Mouse (Mus musculus) cerebellum, adult (tissue): Measurements from ENCODE around the gene Insm1.

Experiments used
- ATAC-seq: cut with Nextera tagmentation; 2 replicates; pipeline ENCODE4 v1.9.2; 2017; ENCODE audit warnings: mild to moderate bottlenecking, moderate library complexity, mixed read lengths; ENCODE audit not compliant: insufficient number of reproducible peaks, low FRiP score, low TSS enrichment

Insm1 gene

DNA sequence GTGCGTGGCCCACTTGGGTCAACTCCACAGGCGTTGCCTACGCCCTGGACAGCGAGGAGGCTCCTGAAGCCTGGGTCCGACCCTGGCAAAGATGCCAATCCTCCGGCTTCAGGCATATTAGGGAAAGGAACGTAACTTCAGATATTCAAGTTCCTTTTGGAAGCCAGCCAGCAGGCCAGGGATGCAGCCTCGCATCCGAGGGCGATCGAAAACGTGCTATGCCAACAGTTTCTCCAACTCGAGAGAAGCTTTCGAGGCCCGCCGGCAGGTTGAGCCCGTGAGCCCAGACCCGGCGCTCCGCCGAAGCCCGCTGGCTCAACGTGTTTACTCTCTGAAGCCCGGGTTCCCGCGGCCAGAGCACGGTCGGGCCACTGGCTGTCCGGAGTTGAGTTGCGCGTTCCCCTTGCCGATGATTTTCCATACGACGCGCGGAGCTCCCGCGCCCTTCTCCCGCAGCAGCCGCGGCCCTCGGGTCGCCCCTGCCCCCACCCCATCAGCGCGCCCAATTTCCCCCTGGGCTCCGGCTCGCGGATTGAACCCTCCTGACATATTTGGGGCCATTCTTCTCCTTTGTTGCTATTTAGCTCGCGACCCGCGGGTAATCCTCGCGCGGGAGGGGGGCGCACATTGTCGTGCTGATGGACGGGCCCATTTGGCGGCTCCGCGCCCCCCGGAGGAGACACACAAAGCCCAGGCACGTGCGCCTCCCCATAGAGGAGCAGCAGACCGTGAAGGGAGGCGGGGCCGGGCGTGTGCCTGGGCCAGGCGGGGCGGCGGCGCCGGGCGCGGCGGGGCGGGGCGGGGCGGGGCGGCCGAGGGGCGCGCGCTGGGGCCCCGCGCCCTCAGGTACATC lies at the start of gene Insm1:
Gene Insm1, plus strand, starts transcription at position 846 of the 853 bp plus-strand sequence.
- 0 out of 2 replicates have a peak, but pooled peaks have one; percentile 23 for ATAC-seq

DNA sequence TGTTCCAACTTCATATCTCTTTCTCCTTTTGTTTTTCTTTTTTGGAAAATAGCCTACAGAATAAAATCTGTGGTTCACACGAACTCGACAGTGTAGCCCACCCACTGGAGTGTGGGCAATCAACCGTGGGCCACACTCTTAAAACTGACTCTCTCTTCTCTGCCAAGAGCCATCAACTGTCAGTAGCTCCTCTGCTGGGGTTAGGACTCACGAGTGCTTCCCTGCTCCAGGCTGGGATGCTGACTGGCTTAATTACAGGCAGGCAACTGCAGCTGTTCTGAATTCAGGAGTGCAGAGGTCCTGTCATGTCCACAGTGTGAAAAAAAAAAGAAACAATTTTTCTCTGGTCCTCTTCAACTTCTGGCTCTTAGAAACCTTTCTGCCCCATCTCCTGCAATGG lies 49.6 kb upstream of the Insm1 start:
- no peak for ATAC-seq

DNA sequence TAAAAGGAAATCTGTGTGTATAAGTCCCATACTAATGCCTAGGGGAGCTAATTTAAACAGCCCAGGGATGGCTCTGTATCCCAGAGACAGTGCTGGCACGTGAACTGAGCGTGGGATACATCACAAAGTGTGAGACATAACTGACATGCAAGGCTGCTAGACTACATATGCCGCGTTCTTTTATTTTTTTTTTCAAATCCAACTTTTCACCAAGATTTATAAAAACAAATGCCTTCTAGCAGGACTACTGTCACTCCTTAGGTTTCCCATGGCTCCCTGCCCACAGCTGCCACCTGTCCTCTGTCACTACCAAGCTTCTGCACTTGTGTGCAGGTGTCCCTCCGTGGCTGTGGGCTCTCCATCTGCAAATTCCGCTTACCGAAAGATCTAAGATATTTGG lies 47.5 kb upstream of the Insm1 start:
- ATAC-seq: no peak

DNA sequence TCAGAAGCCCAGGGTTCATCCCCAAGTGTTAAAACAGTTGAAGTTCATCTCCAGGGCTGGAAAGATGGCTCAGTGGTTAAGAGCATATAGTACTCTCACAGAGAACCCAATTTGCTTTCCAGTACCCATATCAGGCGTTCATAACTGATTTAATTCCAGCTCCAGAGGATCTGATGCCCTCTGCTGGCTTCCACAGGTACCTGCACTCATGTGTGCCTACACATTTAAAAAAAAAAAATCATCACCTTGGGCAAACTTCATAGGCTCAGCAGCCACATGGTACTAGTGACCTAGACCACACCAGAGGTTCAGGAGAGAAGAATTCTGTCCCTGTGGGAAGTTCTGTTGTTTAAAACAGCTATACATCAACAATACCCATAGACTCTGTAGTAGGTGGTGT lies 43.0 kb upstream of the Insm1 start:
- no peak for ATAC-seq

DNA sequence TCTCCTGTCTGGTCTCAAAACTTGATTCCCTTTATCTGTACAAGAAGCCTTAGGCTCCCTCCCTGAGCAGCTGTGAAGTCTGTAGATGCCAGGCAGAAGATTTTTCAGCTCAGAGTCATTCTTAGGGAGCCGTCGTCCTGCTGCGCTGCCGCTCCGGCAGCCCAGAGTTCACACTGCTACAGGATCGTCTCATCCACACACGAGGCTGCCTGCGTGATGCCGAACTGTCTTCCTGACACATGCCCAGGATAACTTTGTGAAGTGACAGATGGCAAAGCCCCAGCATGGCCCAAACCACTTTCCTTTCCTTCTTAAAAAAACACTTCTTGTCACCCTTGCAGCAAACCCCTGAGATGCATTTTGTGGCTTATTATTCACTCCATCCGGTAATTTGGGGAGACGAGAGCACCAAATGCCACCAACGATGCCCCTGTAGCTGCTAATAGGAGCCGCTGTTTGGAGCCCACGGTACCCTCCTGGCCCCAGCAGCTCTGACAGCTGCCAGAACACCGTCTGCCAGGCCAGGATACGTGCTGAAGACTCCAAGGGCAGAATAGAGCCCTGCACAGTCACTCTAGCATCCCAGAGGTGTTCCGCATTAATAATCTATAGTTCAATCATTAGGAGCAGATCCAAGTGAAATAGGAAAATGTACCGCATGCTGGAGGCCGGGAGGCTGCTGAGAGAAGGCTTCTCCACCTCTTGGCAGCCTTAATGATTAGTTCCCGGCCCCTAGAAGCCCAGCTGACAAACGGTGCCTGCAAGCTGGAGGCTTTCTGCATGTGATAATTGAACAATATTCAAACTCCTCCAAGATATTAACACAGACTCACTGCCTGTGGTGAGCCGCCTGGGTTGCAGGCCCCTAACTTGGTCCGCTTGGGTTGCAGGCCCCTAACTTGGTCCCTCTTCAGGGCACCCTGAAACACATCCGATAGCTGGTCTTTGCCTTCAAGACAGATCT lies 37.6 kb upstream of the Insm1 start:
- no peak for ATAC-seq

DNA sequence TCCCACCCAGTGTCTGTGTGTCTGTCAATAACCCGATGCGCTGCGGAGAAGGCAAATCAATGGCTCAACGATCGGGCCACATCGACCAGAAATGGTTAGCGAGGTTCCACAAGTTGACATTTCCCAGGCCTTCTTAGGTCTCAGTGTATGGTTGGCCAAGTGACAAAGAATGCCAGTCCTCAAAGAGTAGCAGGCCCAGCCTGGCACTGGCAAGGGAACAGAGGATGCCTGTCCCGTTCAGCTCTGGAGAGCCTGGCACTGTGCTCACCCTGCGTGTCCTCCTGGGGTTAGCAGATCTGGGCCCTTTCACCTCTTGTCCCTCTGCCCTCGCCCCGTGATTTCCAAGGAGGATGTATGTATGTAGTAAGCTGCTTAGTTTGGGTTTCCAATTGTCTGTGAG lies 25.6 kb upstream of the Insm1 start:
- ATAC-seq: no peak

DNA sequence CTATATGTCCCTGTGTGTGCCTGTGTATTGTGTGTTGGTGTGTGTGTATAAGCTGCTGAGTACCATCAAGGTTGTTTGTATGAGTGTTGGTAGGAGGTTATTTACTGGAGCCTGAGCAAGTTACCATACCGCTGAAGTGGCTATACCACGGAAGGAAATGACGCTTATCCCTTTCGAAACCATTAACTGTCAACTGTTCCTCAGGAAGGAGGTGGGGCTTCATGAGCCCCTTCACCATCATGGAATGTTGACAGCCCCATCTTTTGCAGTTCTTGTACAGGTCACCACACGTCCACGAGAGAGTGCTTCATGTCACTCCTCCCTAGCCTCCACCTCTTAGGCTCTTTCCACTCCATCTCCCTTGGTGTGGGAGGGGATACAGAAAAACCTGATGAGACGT lies 23.8 kb upstream of the Insm1 start:
- no peak for ATAC-seq

DNA sequence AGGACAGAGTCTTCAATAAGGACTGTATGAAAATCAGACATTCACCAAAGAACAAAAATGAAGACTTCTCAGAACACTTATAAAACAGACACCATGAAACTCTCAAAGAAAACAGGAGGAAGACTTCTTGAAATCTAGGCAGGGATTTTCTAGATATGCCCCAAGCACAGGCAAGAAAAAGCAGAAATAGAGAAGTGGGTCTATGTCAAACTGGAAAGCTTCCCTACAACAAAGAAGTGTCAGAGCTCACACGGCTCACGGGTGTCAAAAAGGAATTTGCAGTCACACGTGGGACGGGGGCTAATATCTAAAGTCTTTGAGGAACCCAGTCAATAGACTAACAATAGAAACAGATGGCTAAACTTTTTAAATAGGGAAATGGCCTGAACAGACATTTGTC lies 10.8 kb upstream of the Insm1 start:
- no peak for ATAC-seq

DNA sequence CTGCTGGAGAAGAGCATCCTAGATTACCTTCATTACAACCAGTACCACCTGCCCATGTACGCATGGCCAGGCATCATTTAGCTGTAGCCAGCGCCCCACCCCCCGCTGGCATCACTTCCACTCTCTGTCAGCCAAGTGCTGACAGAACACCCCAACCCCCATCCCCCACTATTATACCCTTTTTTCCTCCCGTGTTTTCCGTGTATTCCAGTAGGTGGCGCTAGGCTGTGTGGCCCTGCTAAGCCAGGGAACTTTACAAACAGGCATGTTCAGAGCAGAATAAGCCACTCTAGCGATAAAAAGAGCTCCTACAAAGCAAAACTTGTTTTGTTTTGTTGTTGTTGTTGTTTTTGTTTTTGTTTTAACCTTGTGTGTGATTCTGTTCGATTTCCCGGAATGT lies 7.0 kb upstream of the Insm1 start:
- peak; percentile 67 for ATAC-seq

DNA sequence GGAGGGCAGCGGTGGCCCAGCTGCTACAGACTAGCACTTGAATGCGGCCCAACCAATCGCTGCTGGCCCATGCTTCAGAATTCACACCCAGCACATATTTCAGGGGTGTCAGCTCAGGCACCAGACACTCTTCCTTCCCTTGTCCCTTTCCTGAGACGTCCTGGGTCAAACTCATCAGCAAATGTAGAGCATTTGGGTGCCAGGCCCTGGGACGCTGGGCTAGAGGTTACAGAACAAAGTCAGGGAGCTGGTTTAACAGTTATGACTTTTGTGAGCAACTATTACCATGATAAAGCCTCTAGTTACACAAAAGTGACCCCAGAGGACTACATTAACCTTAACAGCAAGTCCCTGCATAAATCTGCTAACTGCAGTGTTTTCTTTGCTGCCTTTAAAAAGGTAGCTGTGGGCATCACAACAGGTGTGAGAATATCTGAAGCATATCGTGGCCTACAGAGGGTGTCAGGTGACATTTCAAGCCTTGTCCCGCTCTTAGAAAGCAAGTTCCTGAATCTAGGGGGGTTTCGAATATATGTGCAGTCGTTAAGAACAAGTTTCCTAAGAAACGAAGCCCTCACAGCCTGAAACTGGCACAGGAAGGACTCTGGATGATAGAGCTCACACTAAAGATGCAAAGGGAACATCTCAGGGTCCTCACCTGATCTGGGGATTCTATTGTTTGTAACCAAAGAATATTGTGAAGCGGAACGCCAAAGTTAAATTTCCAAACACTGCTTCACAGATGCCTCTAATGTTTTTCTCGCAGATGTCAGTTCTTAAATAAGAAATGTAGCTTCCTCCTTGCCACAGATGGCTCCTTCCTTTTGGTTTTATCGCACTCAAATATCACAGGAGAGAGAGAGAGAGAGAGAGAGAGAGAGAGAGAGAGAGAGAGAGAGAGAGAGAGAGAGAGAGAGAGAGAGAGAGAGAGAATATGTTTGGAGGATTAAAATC lies 5.3 kb upstream of the Insm1 start:
- ATAC-seq: no peak

DNA sequence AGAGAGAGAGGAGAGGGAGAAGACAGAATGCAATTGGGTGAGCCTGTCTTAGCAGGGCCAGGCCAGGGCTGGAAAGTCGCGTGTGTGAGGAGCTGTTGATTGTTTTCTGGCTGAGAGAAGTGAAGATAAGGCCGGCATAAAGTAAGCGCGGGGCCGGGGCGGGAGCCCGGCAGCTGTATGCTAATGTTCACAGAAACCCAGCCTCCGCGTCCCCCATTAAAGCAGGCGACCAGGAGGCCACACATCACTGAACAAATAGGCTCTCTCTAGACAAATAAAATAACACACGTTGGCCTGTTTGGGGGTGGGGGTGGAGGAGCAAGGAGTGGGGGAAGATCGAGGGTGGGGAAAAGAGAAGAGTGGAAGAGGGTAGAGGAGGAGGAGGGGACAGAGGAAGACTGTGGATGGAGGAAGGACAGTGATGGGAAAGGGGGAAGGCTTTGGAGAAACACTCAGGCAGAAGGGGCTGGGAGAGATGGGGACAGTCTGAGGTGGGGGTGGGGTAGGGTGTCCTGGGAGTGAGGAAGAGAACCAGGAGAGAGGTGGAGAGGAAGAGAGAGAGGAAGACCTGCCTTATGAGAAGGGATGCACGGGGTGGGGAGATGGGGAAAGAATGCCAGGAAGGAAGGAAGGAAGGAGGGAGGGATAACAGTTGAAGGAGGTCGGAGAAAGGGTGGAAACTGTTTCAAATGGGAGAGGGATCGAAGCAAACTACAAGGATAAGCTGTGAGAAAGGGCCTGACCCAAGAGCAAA lies 4.3 kb upstream of the Insm1 start:
- no peak for ATAC-seq

DNA sequence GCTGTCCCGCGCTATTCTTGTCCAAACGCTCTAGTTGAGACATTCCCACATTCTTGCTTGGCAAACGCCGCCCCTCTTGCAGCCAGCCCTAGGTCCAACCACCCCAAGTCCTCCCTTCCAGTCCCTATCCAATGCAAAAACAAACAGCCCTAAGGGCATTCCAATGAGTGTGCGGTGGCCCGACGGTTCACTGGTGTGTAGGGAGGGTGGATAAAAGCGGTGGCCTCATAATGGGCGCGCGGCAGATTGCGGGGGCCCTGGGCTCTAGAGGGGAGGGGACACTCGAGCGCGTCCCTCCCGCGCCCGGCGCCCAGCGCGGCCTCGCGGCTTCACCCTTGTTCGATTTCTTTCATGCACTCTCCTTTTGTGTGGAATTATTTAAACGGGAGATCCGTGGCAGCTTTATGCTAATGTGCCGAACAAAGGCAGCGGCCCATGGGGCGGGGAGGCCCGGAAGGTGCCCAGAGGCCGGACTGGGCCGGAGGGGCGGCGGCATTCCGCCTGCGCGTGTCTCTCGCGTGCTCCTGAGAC lies 3.5 kb upstream of the Insm1 start:
- no peak for ATAC-seq

DNA sequence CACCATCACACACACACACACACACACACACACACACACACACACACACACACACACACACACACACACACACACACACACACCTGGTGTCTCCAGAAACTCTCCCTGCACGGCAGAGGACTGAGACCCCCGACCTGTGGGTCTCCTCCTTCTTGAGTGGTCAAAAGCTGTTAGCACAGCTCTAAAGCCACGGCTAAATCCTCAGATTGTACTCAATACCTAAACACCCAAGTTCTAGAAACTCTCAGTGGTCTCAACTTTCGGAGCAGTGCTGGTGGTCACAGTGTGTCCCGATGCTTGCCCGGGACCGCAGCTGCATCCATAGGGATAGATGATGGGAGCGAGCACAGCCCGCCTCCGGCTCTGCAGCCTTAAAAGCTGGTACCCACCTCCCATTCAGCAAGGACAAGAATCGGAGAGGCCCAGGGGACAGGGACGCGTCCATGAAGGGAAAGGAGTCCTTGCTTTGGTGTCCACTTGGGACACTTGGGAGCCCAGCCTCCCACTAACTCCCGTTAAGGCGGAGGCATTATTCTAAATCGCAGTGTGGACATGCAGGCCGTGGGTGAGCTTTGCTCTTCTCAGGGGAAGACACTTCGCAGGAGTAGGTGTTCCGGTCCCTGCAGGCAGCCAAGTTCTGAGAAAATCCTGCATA lies 2.7 kb upstream of the Insm1 start:
- no peak for ATAC-seq

DNA sequence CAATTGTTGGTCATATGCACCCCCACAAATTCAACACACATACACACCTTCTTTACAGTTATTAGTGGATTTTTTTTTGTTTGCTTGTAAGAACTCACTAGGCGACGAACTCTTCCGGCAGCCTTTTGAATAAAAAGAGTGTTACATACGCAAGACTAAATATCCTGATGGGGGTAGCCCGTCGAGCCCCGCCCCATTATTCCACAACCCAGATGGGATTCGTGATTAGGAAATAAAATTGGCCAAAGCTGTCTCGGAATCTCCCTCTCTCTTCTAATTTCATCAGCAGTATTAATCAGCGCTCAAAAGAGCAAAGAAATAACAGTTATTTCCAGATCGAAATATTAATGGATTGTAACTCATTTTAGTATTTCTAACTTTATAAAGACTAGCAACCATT lies 1.9 kb upstream of the Insm1 start:
- no peak for ATAC-seq

DNA sequence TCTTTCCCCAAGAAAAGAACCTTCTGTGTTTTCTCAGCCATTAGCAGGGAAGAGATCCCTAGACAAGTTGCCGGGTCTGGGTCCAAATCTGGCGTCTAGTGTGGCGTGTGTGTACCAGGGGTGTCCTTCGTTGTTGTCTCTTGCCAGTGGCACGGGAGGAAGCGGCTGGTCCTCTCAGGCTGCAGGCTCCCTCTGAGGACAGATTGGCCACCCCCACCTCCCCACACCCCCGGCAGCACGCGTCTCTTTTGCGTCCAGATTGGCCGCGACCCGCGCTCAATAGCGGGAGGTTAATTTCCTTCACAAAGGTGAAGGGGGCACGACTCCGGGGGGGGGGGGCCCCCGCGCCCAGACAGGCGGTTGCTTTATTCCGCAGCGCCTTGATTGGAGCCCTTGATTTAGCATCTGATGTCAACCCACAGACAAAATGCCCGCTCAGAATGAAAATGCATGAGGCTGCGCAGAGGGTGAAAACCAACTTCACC lies 1.1 kb upstream of the Insm1 start:
- ATAC-seq: no peak

DNA sequence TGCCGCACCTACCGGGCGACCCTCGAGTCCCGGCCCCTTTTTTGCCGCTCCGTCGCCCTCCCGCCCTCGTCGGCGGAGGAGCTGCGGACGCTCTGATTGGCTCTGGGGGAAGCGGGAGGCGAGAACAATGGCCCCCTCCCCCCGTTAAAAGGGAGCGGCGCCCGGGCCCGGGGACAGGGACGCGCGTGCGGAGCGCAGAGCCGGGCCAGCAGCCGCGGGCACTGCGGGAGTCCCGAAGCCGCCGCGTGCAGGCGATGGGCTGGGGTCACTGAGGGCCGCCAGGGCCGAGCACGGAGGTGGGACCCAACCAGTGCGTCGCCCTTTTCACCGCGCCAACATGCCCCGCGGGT lies 183 bp downstream of the Insm1 start:
- no peak for ATAC-seq

DNA sequence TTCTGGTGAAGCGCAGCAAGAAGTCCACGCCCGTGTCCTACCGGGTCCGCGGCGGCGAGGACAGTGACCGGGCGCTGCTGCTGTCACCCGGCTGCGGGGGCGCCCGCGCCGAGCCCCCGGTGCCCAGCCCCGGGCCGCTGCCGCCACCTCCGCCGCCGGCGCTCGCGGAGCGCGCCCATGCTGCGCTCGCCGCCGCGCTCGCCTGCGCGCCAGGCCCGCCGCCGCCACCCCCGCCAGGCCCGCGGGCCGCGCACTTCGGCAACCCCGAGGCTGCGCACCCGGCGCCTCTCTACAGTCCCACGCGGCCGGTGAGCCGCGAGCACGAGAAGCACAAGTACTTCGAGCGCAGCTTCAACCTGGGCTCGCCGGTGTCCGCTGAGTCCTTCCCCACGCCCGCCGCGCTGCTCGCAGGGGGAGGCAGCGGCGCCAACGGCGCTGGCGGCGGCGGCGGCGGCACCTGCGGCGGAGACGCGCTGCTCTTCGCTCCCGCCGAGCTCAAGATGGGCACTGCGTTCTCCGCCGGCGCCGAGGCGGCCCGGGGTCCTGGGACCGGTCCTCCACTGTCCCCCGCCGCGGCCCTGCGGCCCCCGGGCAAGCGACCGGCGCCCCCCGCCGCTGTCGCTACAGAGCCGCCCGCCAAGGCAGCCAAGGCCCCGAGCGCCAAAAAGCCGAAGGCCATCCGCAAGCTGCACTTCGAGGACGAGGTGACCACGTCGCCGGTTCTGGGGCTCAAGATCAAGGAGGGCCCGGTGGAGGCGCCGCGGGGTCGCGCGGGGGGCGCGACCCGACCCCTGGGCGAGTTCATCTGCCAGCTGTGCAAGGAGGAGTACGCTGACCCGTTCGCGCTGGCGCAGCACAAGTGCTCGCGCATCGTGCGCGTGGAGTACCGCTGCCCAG lies 806 bp downstream of the Insm1 start:
- ATAC-seq: no peak
